Mouse (Mus musculus) heart, postnatal 4 days (tissue): ENCODE measurements around the gene Strip2. TPM values are rescaled to one million over a fixed set of nuclear protein-coding genes. Genes with fewer than 3 reads are reported as not detected.

ENCODE experiments used
- microRNA-seq, 2 experiments: library from miRNA; unstranded; fragments of <30 nt; microRNA quantifications; one replicate each; pipeline ENCODE4 v1.2.0; 2021 to 2022
- total RNA-seq, 2 experiments: library from RNA; stranded (reverse); gene quantifications; 2 replicates each; pipeline ENCODE4 v1.2.3; 2021

Strip2 gene
- total RNA-seq, 2 experiments from 2014 or later: 88.5 to 98.9 TPM

Small RNAs within 50 kb of the gene (microRNA-seq; reads per million reads assigned to microRNA genes)
- gene Gm23049: 0 reads per million in 2 experiments

Other genes with a start within 250 kb of the Strip2 start
- 1 to 10 TPM in 1 of 2 experiments, under 1 TPM in 1; 0.93 to 1.4 TPM for gene Tspan33, start 222.8 kb upstream of the Strip2 start, total RNA-seq
- gene Smo, start 181.5 kb upstream of the Strip2 start, total RNA-seq: 10 to 100 TPM; 29.5 to 30.3 TPM
- 10 to 100 TPM; 13.8 to 17.1 TPM for gene Ahcyl2, start 149.0 kb upstream of the Strip2 start, total RNA-seq
- gene Nrf1, start 131.0 kb downstream of the Strip2 start, total RNA-seq: 10 to 100 TPM; 25.7 to 33.2 TPM